Mouse (Mus musculus) retina, embryonic 14.5 days (tissue): ENCODE results near the gene Pole4.
"Not testable (repeated sequence)": the region's sequence is repeated elsewhere in the genome, so short reads cannot be mapped to it uniquely, and the experiment has no call there.

Experiments used
- DNase-seq: peaks from one replicate; pipeline ENCODE4 v3.0.0-alpha.2; 2015; ENCODE audit warnings: low spot score

Gene Pole4

DNA sequence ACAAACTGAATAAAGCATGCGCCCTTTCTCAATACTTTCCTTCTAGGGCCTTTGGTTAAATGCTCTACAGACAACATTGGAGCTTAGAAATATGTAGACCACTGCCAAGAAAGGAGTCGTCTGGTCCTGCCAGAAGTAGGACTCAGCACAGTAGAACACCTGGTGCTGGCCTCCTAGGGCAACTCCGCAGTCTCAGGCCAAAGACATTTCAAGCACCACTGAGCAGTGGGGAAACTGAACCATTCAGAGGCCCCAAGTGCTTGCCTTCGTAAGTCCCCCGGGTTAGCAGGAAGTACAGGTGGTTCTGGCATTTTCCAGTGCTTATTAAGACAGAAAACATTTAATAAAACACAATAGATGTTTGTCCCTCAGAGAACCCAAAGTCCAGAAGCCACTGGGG is 9.7 kb upstream of the Pole4 start:
- no peak for DNase-seq

GRCm38 (mm10) chr6:82714243-82714642 is 9.1 kb upstream of the Pole4 start:
- peak; percentile 85 for DNase-seq

DNA sequence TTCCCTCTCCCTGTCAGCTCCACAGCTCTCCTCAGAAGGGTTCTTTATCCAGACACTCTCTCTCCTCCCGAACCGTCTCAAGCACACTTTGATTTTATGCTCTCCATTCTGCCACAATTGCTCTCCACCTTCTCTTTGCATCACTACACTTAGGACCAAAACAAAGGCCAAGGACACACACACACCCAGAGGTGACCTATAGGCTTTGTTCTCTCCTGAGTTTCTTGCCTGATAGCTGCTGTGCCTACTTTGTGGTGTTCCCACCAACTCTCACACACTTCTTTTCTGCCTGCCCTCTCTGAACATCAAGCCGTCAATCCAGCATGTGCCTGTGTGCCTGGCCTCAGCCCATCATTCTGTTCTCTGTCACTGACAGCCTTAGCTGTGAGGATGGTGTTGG is 2.6 kb upstream of the Pole4 start:
- DNase-seq = no peak

GRCm38 (mm10) chr6:82707241-82707640 is 2.1 kb upstream of the Pole4 start:
- no peak for DNase-seq

DNA sequence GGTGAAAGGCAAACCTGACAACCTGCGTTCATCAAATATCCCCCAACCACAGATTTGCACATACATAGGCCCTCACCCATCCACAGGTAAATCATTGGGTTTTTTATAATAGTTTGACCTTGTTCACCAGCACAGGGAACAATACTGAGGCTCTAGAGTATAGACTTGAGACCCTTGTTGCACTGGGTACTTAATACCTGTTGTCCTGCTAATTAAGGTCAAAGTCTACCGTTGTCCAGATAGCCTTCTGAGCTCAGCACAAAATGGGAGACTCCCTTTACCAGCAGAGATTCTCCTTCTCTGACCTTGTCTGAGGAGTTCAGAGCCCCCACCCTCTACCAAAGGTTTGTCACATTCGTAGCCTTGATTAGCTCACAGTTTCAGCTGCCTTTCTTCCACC is 1.5 kb downstream of the Pole4 start:
- no peak for DNase-seq

GRCm38 (mm10) chr6:82702593-82703017 is 2.6 kb downstream of the Pole4 start:
- peak; percentile 91 for DNase-seq

DNA sequence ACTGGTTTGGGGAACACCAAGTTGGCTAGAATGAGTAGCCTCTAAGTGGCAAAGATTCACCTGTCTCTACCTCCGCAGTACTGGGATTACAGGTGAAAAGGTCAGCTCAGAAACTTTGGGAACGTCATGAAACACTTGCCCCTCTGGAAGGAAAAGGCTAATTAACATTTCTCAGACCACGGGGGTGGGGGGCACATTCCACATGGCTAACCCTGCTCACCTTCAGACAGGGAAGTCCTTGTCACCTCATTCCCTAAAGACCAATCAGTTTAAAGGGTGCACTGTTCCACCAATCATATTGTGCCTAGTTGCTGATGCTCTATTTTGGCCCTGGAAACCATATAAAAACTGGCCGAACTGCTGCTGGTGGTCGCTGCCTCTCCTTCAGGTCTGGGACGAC is 3.9 kb downstream of the Pole4 start:
- no peak for DNase-seq

- peak; percentile 68 for DNase-seq
These were observed 5.3 kb downstream of the Pole4 start for GRCm38 (mm10) chr6:82699831-82700230.

DNA sequence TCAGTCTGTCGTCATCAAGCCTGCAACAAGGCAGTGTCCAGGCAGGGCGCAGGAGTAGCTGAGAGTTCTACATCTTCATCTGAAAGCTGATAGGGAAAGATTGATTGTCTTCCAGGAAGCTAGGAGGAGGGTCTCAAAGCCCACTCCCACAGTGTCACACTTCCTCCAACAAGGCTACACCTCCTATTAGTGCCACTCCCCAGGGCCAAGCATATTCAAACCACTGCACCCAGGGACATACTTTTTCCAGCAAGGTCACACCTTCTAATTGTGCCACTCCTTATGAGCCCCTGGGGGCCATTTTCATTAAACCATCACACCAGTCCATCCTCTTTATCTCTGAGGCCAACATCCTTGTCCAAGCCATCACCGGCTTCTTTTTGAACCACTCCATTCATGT is 8.4 kb downstream of the Pole4 start:
- no peak for DNase-seq

GRCm38 (mm10) chr6:82694668-82695067 is 10.5 kb downstream of the Pole4 start:
- no peak for DNase-seq

- no peak for DNase-seq
These were observed 15.7 kb downstream of the Pole4 start for GRCm38 (mm10) chr6:82689474-82689873.

DNA sequence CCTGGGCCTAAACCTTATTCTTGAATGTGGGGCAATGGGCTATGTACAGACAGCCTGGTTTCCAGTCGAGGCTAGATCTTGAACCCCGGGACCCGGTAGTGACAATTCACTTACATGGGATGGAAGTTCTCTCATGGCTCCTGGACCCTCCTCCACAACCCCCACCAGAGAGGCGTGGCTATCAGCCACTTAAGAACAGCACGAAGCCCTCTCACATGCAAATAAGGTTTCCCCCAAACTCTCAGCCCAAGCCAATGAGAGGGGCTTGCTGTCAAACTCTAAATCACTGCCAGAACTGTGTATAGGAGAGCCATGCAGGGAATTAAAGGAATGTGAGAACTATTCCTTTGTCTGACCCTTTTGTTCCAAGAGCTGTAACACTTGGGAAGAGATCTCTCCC is 16.6 kb downstream of the Pole4 start:
- not testable (repeated sequence) for DNase-seq

- DNase-seq = no peak
These were observed 21.0 kb downstream of the Pole4 start for GRCm38 (mm10) chr6:82684136-82684535.

DNA sequence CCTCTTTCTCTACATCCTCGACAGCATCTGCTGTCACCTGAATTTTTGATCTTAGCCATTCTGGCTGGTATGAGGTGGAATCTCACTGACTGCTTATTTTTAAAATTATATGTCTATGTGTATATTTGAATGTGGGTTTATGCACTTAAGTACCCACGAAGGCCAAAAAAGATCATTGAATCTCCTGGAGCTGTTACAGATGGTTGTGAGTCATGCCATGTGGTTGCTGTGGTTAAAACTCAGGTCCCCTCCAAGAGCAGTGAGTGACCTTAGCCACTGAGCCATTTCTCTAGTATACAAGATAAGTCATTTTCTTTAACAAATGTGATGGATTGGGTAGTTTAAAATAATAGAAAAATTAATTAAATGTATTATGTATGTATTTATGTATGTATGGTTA is 25.9 kb downstream of the Pole4 start:
- not testable (repeated sequence) for DNase-seq

DNA sequence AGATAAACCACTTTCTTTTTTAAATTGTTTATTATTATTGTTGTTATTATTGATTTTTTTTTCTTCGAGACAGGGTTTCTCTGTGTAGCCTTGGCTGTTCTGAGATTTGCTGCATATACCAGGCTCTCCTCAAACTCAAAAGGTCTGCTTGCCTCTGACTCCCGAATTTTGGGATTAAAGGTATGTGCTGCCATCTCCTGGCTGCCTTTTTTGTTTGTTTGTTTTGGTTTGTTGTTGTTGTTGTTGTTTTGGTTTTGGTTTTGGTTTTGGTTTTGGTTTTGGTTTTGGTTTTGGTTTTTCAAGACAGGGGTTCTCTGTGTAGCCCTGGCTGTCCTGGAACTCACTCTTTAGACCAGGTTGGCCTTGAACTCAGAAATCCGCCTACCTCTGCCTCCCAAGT is 27.5 kb downstream of the Pole4 start:
- DNase-seq = not testable (repeated sequence)

DNA sequence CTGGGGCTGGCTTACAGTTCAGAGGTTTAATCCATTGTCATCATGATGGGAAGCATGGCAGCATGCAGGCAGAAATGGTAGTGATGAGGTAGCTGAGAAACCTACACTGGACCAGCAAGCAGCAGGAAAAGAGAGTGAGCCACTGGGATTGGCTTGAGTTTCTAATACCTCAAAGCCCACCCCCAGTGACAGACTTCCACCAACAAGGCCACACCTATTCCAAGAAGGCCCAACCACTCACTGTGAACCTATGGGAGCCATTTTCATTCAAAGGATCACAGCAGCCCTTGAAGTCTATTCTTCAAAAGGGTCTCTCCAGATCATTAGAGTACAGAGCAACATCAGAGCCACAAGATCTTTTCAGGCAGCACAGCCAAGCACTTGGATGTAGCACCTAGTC is 38.7 kb downstream of the Pole4 start:
- no peak for DNase-seq

DNA sequence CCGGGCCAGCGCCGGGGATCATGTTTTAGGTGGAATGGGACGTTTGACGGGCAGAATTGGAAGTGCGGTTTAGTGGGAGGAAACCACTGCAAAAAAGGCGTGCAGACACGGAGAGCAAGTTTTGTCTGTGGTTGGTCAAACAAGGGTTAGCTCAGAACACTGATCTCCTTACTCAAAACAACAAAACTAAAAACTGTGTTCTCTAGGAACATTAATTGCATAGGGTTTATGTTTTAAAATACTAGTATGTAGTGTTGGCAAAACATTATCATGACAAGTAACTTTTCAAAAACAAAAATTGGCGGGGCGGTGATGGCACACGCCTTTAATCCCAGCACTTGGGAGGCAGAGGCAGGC is 52.0 kb downstream of the Pole4 start:
- DNase-seq = no peak

- DNase-seq = peak; percentile 97
These were observed 52.5 kb downstream of the Pole4 start for GRCm38 (mm10) chr6:82652521-82653168.

DNA sequence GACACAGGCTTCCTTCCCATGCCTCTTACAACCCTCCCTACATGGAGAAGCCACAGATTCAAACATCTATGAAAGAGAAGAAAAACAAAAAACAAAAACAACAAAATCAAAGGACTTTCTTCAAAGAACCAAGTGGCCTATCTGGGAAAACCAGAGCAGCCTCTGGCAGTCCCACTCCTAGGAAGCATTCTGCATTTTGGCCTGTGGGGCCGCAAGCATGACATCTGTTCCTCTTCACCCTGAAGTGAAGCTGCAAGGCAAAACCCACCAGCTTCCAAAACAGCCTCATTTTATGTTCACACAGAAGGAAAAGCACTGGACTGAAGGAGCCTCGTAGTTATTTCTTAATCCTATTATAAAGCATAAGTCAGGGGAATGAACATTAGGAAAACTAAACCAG is 56.1 kb downstream of the Pole4 start:
- DNase-seq = no peak

- no peak for DNase-seq
These were observed 57.1 kb downstream of the Pole4 start for GRCm38 (mm10) chr6:82647940-82648655.

GRCm38 (mm10) chr6:82647001-82647400 is 58.2 kb downstream of the Pole4 start:
- no peak for DNase-seq

DNA sequence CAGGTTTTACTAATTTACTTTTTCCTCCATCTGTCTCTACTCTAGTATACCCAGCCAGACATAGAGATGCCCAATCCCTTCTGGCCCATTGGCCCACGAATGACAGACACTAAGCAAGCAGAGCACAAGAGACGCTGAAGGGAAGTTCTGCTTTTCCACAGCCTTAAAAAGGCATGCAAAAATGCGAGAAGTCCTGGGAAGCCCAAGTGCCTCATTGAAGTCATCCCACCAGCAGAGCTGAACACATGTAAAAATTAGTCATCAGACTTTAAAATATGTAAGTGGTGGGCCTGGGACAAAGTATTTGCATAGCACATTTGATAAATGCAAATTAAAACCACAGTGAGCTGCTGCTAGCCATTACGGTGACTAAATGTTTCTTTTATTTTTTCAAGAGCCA is 65.1 kb downstream of the Pole4 start:
- no peak for DNase-seq

- not testable (repeated sequence) for DNase-seq
These were observed 79.8 kb downstream of the Pole4 start for GRCm38 (mm10) chr6:82625331-82625730.

DNA sequence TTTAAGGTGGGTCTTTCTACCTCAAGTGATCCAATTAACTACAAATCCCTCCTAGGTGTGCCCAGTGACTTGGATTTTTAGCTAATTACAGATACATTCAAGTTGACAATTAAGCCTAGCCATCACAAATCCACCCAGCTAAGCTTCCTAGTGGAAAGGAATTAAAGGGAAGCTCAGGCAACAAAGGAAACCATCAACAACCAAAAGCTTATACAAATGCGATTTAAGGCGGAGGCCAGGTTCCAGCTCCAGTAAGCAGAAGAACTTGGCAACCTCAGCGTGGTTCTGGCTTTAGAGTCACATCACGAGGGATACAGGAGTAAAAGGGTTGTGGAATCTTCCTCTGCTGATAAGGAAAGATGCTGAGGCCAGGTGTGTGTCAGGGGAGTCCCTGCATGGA is 92.0 kb downstream of the Pole4 start:
- no peak for DNase-seq
